Comparison of ENCODE assay signal across 11 mouse cellular contexts in the genomic region with DNA sequence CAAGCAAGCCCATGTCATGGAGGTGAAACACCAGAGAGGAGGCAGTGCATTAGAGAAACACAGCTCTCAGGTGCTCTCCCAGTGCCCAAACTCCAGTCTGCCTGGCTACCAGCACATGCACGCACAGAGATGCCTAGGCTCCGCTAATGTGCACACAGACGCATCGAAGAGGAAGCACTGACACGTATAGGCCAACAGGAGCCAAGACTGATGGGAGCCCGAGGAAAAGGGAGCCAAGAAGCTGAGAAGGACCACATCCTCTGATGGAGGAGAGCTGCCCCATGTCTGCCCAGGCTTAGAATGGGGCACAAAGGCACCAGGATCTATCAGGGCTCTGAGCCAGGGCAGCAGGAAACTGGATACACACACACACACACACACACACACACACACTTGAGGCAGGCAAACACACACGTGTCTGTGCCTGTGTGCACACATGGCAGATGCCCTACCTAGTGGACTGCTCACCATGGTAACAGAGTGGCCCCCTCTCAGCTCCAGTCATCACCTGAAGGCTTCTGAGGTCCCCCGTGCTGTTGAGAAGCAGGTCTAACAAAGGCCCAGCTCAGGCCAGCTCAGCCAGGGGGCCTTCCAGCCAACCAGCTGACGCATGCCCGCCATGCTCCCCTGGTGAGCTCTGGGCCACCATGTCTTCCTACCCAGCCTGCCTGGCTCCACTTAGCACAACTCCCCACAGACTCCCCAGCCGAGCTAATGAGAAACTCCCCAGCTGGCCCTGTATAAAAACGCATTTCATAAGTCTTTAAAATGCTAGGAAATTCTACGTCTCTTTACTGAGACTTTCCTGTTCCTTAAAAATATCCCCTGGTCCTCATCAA.
DNase-seq lines count a peak whose midpoint lies in the region; ATAC-seq lines count a peak whose summit lies in the region.
"Had no signal": no experiment of that assay in that cellular context is flagged by ENCODE, and none has a peak within 500 bp of the region (broad histone marks: within the 10 kb centered on the region; RNA-seq: fewer than 3 reads in every experiment).

No protein-coding gene starts in this region.

- H3K4me3 ChIP-seq in brown adipose tissue, adult 24 weeks (ENCODE audit: insufficient read depth, low read depth, low read length), result no peak overlapping the region
- H3K4me3 ChIP-seq in embryonic facial prominence, embryonic 13.5 days, result no peak overlapping the region
- H3K4me3 ChIP-seq in hindbrain, embryonic 13.5 days, result no peak overlapping the region
- no peak overlapping the region for H3K4me3 ChIP-seq in midbrain, embryonic 13.5 days (replicated peaks)

- 0 out of 2 replicates have a peak, but pooled peaks have one; percentile 35 for ATAC-seq in embryonic facial prominence, embryonic 13.5 days (ENCODE audit: insufficient number of reproducible peaks, insufficient read depth, low FRiP score, low TSS enrichment, low read depth)
- ATAC-seq in hindbrain, embryonic 13.5 days (ENCODE audit: low FRiP score), result peak; percentile 50
- ATAC-seq in midbrain, embryonic 13.5 days, result peak; percentile 29
- ATAC-seq in erythroid progenitor cell, adult 5-6 weeks (replicated peaks; ENCODE audit: low FRiP score, poor library complexity, severe bottlenecking), result no peak

- no peaks in the 10 kb centered on the region for H3K36me3 ChIP-seq in embryonic facial prominence, embryonic 13.5 days
- H3K36me3 ChIP-seq in hindbrain, embryonic 13.5 days, result no peaks in the 10 kb centered on the region
- H3K36me3 ChIP-seq in midbrain, embryonic 13.5 days, result no peaks in the 10 kb centered on the region

- no peak overlapping the region for H3K9ac ChIP-seq in embryonic facial prominence, embryonic 13.5 days
- H3K9ac ChIP-seq in hindbrain, embryonic 13.5 days, result no peak overlapping the region
- H3K9ac ChIP-seq in midbrain, embryonic 13.5 days (replicated peaks), result no peak overlapping the region; the same call in 1 of the 2 replicates

- WGBS in embryonic facial prominence, embryonic 13.5 days, result 49% methylated on average over 13 of the region's 13 CpGs
- WGBS in hindbrain, embryonic 13.5 days, result 43% methylated on average over 13 of the region's 13 CpGs
- 45% methylated on average over 13 of the region's 13 CpGs for WGBS in midbrain, embryonic 13.5 days

- DNase-seq in lung, postnatal 10 days, result no peak
- DNase-seq in B cell, adult 2 months, result no peak
- DNase-seq in Muller cell, postnatal 12 days (ENCODE audit: inconsistent ontology term), result no peak
- DNase-seq: cerebellum, adult 11 months; liver; lung, postnatal 4 days had no signal

- 0 out of 2 replicates have a peak overlapping the region, but pooled peaks have one; percentile 13 for H3K27ac ChIP-seq in brown adipose tissue, adult 24 weeks (replicated peaks; ENCODE audit: low read depth, low read length)
- peak overlapping the region; percentile 75 for H3K27ac ChIP-seq in embryonic facial prominence, embryonic 13.5 days
- peak overlapping the region; percentile 58 for H3K27ac ChIP-seq in hindbrain, embryonic 13.5 days
- peak overlapping the region; percentile 44 for H3K27ac ChIP-seq in midbrain, embryonic 13.5 days

- 0 out of 2 replicates have a peak overlapping the region, but pooled peaks have one; percentile 7 for H3K4me2 ChIP-seq in embryonic facial prominence, embryonic 13.5 days
- H3K4me2 ChIP-seq in hindbrain, embryonic 13.5 days, result no peak overlapping the region
- H3K4me2 ChIP-seq in midbrain, embryonic 13.5 days (replicated peaks), result no peak overlapping the region; the same call in 1 of the 2 replicates

- peaks cover 56% of the 10 kb centered on the region for H3K4me1 ChIP-seq in brown adipose tissue, adult 24 weeks (ENCODE audit: control insufficient read depth, insufficient read depth, insufficient read length, low read length)
- peaks cover 75% of the 10 kb centered on the region for H3K4me1 ChIP-seq in embryonic facial prominence, embryonic 13.5 days
- H3K4me1 ChIP-seq in hindbrain, embryonic 13.5 days (replicated peaks), result peaks cover 75% of the 10 kb centered on the region
- H3K4me1 ChIP-seq in midbrain, embryonic 13.5 days (replicated peaks), result peaks cover 65% of the 10 kb centered on the region

- H3K27me3 ChIP-seq in embryonic facial prominence, embryonic 13.5 days, result no peaks in the 10 kb centered on the region
- no peaks in the 10 kb centered on the region for H3K27me3 ChIP-seq in hindbrain, embryonic 13.5 days
- no peaks in the 10 kb centered on the region for H3K27me3 ChIP-seq in midbrain, embryonic 13.5 days

- H3K9me3 ChIP-seq in embryonic facial prominence, embryonic 13.5 days, result no peaks in the 10 kb centered on the region
- H3K9me3 ChIP-seq in hindbrain, embryonic 13.5 days, result no peaks in the 10 kb centered on the region
- H3K9me3 ChIP-seq in midbrain, embryonic 13.5 days, result no peaks in the 10 kb centered on the region

Comparison
In these comparisons a context has a peak if more than half of its experiments do, and no peak if none do; other contexts are left out.
1. H3K27ac ChIP-seq: peak in every context shown above with its lines; median percentile 75 in embryonic facial prominence, embryonic 13.5 days; 58 in hindbrain, embryonic 13.5 days; 44 in midbrain, embryonic 13.5 days; 13 in brown adipose tissue, adult 24 weeks.